Mouse (Mus musculus) urinary bladder, adult 2 months (tissue): Measurements from ENCODE around the gene Kif22. TPM values are rescaled to one million over a fixed set of nuclear protein-coding genes. Genes with fewer than 3 reads are reported as not detected.

Experiments
- DNase-seq: peaks from one replicate; pipeline ENCODE4 v3.0.0; 2022; ENCODE audit warnings: low spot score
- polyA plus RNA-seq: library from polyadenylated mRNA; depleted of rRNA; stranded (reverse); fragments of >200 nt; gene quantifications from 2 replicates; pipeline ENCODE4 v1.2.3, GENCODE M21; 2012; rRNA removed

Kif22 gene
- polyA plus RNA-seq, 1 experiment = 2.3 TPM

GRCm38 (mm10) chr7:126984667-126985444 is 57.4 kb downstream of the Kif22 start:
- no peak for DNase-seq

GRCm38 (mm10) chr7:126983113-126983512 is 59.2 kb downstream of the Kif22 start:
- DNase-seq = no peak

DNA sequence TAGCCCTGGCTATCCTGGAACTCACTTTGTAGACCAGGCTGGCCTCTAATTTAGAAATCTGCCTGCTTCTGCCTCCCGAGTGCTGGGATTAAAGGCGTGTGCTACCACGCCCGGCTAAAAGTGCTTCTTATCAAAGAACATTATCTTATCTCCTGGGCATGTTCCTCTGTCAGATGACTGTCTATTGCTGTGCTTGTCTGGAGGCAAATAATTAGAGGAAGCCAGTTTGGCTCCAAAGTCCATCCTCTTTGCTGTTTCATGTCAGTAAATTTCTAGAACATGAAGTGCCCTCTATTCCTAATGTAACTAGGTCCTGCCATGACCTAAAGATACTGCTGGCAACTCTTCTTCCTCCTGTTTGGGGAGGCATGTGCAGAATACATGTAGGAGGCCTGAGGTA is 60.2 kb downstream of the Kif22 start:
- DNase-seq = no peak

DNA sequence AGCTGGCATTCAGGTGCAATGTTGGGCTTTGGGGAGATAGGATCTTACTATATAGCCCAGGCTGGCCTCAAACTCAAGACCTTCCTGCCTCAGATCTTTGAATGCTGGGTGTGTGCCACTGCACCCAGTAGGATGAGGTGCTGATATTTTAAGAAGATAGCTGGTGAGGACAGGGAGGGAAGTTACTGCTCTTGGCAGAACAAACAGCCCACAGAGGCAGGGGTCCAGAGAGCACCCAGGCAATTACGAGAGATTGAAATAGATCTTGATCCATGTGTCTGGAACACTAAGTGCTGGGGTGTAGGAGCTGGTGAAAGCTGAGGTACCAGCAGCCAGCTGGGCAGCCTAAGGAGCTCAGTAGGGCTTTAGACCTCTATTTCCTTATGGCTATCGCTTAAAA is 60.7 kb downstream of the Kif22 start:
- no peak for DNase-seq

- DNase-seq = no peak
These were observed 63.4 kb downstream of the Kif22 start for GRCm38 (mm10) chr7:126978841-126979240.

Other genes with a start within 250 kb of the Kif22 start
- gene Ppp4c, start 250.0 kb downstream of the Kif22 start, polyA plus RNA-seq = 106 and 121 TPM in 2 replicates
- gene Fam57b, start 244.8 kb downstream of the Kif22 start, polyA plus RNA-seq = 2.4 and 2.9 TPM in 2 replicates
- gene 4930451I11Rik, start 210.8 kb downstream of the Kif22 start, polyA plus RNA-seq = not detected in 2 replicates
- gene Doc2a, start 195.1 kb downstream of the Kif22 start, polyA plus RNA-seq = not detected in 2 replicates
- gene Hirip3, start 180.5 kb downstream of the Kif22 start, polyA plus RNA-seq = 18.0 and 21.0 TPM in 2 replicates
- gene Ino80e, start 180.1 kb downstream of the Kif22 start, polyA plus RNA-seq = 42.3 and 46.0 TPM in 2 replicates
- gene Taok2, start 157.8 kb downstream of the Kif22 start, polyA plus RNA-seq = 55.8 and 65.4 TPM in 2 replicates
- 41.3 and 46.0 TPM in 2 replicates for gene Tmem219, start 119.6 kb downstream of the Kif22 start, polyA plus RNA-seq
- 16.3 and 16.4 TPM in 2 replicates for gene Kctd13, start 113.6 kb downstream of the Kif22 start, polyA plus RNA-seq
- not detected in 2 replicates for gene Asphd1, start 92.9 kb downstream of the Kif22 start, polyA plus RNA-seq
- gene Sez6l2, start 91.9 kb downstream of the Kif22 start, polyA plus RNA-seq = 0.65 and 0.72 TPM in 2 replicates
- gene Cdipt, start 66.6 kb downstream of the Kif22 start, polyA plus RNA-seq = 118 and 119 TPM in 2 replicates
- 2.2 and 2.7 TPM in 2 replicates for gene Cdiptos, start 66.4 kb downstream of the Kif22 start, polyA plus RNA-seq
- gene Mvp, start 27.9 kb downstream of the Kif22 start, polyA plus RNA-seq = 46.2 and 52.7 TPM in 2 replicates
- gene Pagr1b, start 26.0 kb downstream of the Kif22 start, polyA plus RNA-seq = 2.8 and 3.2 TPM in 2 replicates
- 16.4 and 18.2 TPM in 2 replicates for gene Pagr1a, start 25.1 kb downstream of the Kif22 start, polyA plus RNA-seq
- gene Gm42742, start 21.4 kb downstream of the Kif22 start, polyA plus RNA-seq = 66.3 and 76.5 TPM in 2 replicates
- gene Prrt2, start 21.3 kb downstream of the Kif22 start, polyA plus RNA-seq = 9.7 and 10.2 TPM in 2 replicates
- 72.0 and 72.5 TPM in 2 replicates for gene Maz, start 15.4 kb downstream of the Kif22 start, polyA plus RNA-seq
- 0.15 and 0.34 TPM in 2 replicates for gene Zg16, start 44.9 kb upstream of the Kif22 start, polyA plus RNA-seq
- gene AI467606, start 48.9 kb upstream of the Kif22 start, polyA plus RNA-seq = 4.4 and 6.0 TPM in 2 replicates
- 0.80 and 0.81 TPM in 2 replicates for gene Qprt, start 79.8 kb upstream of the Kif22 start, polyA plus RNA-seq
- gene Spn, start 95.4 kb upstream of the Kif22 start, polyA plus RNA-seq = 1.2 and 1.9 TPM in 2 replicates
- gene Cd2bp2, start 153.6 kb upstream of the Kif22 start, polyA plus RNA-seq = 66.2 and 68.8 TPM in 2 replicates
- 23.0 and 30.1 TPM in 2 replicates for gene Tbc1d10b, start 166.0 kb upstream of the Kif22 start, polyA plus RNA-seq
- 1.2 and 2.1 TPM in 2 replicates for gene Mylpf, start 166.4 kb upstream of the Kif22 start, polyA plus RNA-seq
- gene Zfp553, start 190.6 kb upstream of the Kif22 start, polyA plus RNA-seq = 10.0 and 10.5 TPM in 2 replicates
- gene Sept1, start 190.7 kb upstream of the Kif22 start, polyA plus RNA-seq = 19.4 and 22.0 TPM in 2 replicates
- gene Zfp771, start 201.8 kb upstream of the Kif22 start, polyA plus RNA-seq = 49.8 and 54.0 TPM in 2 replicates
- gene Dctpp1, start 218.2 kb upstream of the Kif22 start, polyA plus RNA-seq = 19.2 and 24.9 TPM in 2 replicates
- 19.8 and 21.1 TPM in 2 replicates for gene Sephs2, start 231.6 kb upstream of the Kif22 start, polyA plus RNA-seq